Mouse (Mus musculus) liver, embryonic 16.5 days (tissue): ENCODE data around the gene Ces2b. TPM values are rescaled to one million over a fixed set of nuclear protein-coding genes. Genes with fewer than 3 reads are reported as not detected.

Source experiments
- ATAC-seq: fragments of 200-750 bp; cut with Nextera tagmentation; 2 replicates; pipeline ENCODE4 v1.8.0; 2017; ENCODE audit warnings: low read depth, mild to moderate bottlenecking, moderate number of reproducible peaks, moderate library complexity
- H3K27ac ChIP-seq: fragments of 300-500 bp; sonication (generic); 2 replicates; pipeline ENCODE4 v1.5.1; 2014; ENCODE audit warnings: mild to moderate bottlenecking, low read length
- H3K27me3 ChIP-seq: fragments of 300-500 bp; sonication (generic); 2 replicates; pipeline ENCODE4 v1.6.1; 2014; ENCODE audit warnings: low read depth, low read length, mixed read lengths; ENCODE audit not compliant: control insufficient read depth, insufficient read depth
- H3K36me3 ChIP-seq: fragments of 300-500 bp; sonication (generic); 2 replicates; pipeline ENCODE4 v1.6.1; 2014; ENCODE audit warnings: mild to moderate bottlenecking; ENCODE audit not compliant: control insufficient read depth, insufficient read depth
- H3K4me1 ChIP-seq: fragments of 300-500 bp; sonication (generic); 2 replicates; pipeline ENCODE4 v1.6.1; 2014; ENCODE audit warnings: low read depth, low read length, mixed read lengths; ENCODE audit not compliant: control insufficient read depth
- H3K4me2 ChIP-seq: fragments of 300-500 bp; sonication (generic); 2 replicates; pipeline ENCODE4 v1.6.1; 2014; ENCODE audit warnings: low read depth, low read length, mixed read lengths
- H3K4me3 ChIP-seq: fragments of 300-500 bp; sonication (generic); 2 replicates; pipeline ENCODE4 v1.5.1; 2014; ENCODE audit warnings: low read depth, mild to moderate bottlenecking, low read length
- H3K9ac ChIP-seq: fragments of 300-500 bp; sonication (generic); 2 replicates; pipeline ENCODE4 v1.6.1; 2014; ENCODE audit warnings: low read depth, low read length
- H3K9me3 ChIP-seq: fragments of 300-500 bp; sonication (generic); replicated peaks from 2 replicates; pipeline ENCODE4 v1.6.1; 2016; ENCODE audit warnings: low read length; ENCODE audit not compliant: control insufficient read depth
- WGBS: fragments of 180-500 bp; shearing (Covaris S2); extraction: QIAGEN DNeasy Blood & Tissue Kit; methylation state at CpG from one replicate; pipeline ENCODE4 v1.1.7; 2014; ENCODE audit not compliant: insufficient replicate concordance; 5-methylcytosine and 5-hydroxymethylcytosine counted together
- polyA plus RNA-seq: library from polyadenylated mRNA; unstranded; fragments of >200 nt; fragmentation: Nextera tagmentation; extraction: Ambion mirVana; gene quantifications from 2 replicates; pipeline ENCODE4 v1.2.1, GENCODE M21; 2015

Ces2b gene
- 0.37 and 0.48 TPM in 2 replicates for polyA plus RNA-seq

DNA sequence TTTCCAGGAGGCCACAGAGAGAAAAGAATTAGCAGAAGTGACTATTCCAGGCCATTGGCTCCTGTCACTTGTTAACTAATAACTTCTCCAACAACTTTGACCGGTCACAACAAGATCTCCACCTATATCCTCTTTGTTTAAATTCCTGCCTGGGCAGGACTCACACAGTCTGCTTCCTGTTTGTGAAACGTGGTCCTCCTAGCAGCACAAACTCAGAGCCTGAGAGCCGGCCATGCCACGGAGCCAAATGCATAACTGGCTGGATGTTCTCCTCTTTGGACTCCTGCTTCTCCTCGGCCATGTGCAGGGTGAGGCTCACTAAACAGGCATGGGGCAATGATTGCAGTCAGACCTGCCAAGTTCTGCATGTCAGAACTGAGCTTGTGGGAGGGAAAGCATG lies at the start of gene Ces2b:
Gene Ces2b (plus strand): TSS at position 133 of the 400 bp plus-strand sequence.
- ATAC-seq = no peak

GRCm38 (mm10) chr8:104787049-104787448 lies 44.3 kb upstream of the Ces2b start:
- 16% methylated on average over 1 of the region's 1 CpGs for WGBS
- Histone ChIP-seq H3K4me3 (no peak overlapping the region), H3K27ac (no peak overlapping the region), H3K4me1 (no peaks in the 10 kb centered on the region), H3K4me2 (no peak overlapping the region), H3K9ac (no peak overlapping the region), H3K9me3 (no peaks in the 10 kb centered on the region), H3K27me3 (no peaks in the 10 kb centered on the region), H3K36me3 (no peaks in the 10 kb centered on the region)
- no peak for ATAC-seq

More for the DNA sequence above, at the start of gene Ces2b:
- no peaks in the 10 kb centered on the region for H3K36me3 ChIP-seq
- H3K9ac ChIP-seq = no peak within 1 kb of the TSS
- H3K4me3 ChIP-seq = no peak within 1 kb of the TSS
- 15% methylated on average over 5 of the region's 5 CpGs for WGBS
- no peaks in the 10 kb centered on the region for H3K27me3 ChIP-seq
- H3K9me3 ChIP-seq = no peaks in the 10 kb centered on the region
- H3K4me1 ChIP-seq = no peaks in the 10 kb centered on the region
- no peak within 1 kb of the TSS for H3K27ac ChIP-seq
- H3K4me2 ChIP-seq = no peak within 1 kb of the TSS

DNA sequence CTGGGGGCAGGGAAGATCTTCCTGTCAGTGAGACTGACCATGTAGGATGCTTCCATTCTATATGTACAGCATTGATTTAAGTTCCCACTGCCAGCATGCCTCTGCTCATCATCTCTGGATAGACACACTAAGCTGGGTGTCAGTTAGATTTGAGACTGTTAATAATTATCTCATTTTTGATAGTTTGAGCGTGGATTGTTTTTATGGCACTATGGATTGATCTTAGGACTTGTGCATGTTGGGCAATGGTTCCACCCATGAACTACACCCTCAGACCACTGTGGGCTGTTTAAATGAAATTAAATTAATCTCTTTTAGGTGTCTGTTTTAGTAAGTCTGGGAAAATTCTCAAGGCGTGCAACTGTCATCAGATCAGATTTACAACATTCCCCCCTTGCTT lies 42.4 kb upstream of the Ces2b start:
- no peaks in the 10 kb centered on the region for H3K27me3 ChIP-seq
- no peaks in the 10 kb centered on the region for H3K9me3 ChIP-seq
- no peak overlapping the region for H3K4me2 ChIP-seq
- H3K9ac ChIP-seq = no peak overlapping the region
- no peaks in the 10 kb centered on the region for H3K4me1 ChIP-seq
- H3K27ac ChIP-seq = no peak overlapping the region
- ATAC-seq = no peak
- H3K4me3 ChIP-seq = no peak overlapping the region
- no peaks in the 10 kb centered on the region for H3K36me3 ChIP-seq
- WGBS = 54% methylated on average over 2 of the region's 2 CpGs

- Histone ChIP-seq H3K9ac (no peak overlapping the region), H3K9me3 (no peaks in the 10 kb centered on the region), H3K27me3 (no peaks in the 10 kb centered on the region), H3K4me3 (no peak overlapping the region), H3K4me1 (no peaks in the 10 kb centered on the region), H3K4me2 (no peak overlapping the region), H3K36me3 (no peaks in the 10 kb centered on the region), H3K27ac (no peak overlapping the region)
- no peak for ATAC-seq
- 33% methylated on average over 3 of the region's 3 CpGs for WGBS
Measured at GRCm38 (mm10) chr8:104789886-104790680, 41.3 kb upstream of the Ces2b start.

GRCm38 (mm10) chr8:104799385-104799784 lies 32.0 kb upstream of the Ces2b start:
- no peak overlapping the region for H3K9ac ChIP-seq
- ATAC-seq = no peak
- H3K27ac ChIP-seq = no peak overlapping the region
- no peaks in the 10 kb centered on the region for H3K4me1 ChIP-seq
- no peak overlapping the region for H3K4me3 ChIP-seq
- WGBS = 63% methylated on average over 1 of the region's 1 CpGs
- H3K9me3 ChIP-seq = no peaks in the 10 kb centered on the region
- no peaks in the 10 kb centered on the region for H3K36me3 ChIP-seq
- H3K27me3 ChIP-seq = no peaks in the 10 kb centered on the region
- no peak overlapping the region for H3K4me2 ChIP-seq

GRCm38 (mm10) chr8:104806127-104806526 lies 25.2 kb upstream of the Ces2b start:
- no peak for ATAC-seq
- Histone ChIP-seq H3K9me3 (no peaks in the 10 kb centered on the region), H3K4me2 (no peak overlapping the region), H3K4me1 (no peaks in the 10 kb centered on the region), H3K36me3 (no peaks in the 10 kb centered on the region), H3K27ac (no peak overlapping the region), H3K9ac (no peak overlapping the region), H3K4me3 (no peak overlapping the region), H3K27me3 (no peaks in the 10 kb centered on the region)
- WGBS = 40% methylated on average over 2 of the region's 2 CpGs

- 37% methylated on average over 7 of the region's 7 CpGs for WGBS
- H3K9me3 ChIP-seq = no peaks in the 10 kb centered on the region
- H3K27me3 ChIP-seq = no peaks in the 10 kb centered on the region
- no peaks in the 10 kb centered on the region for H3K36me3 ChIP-seq
- peak; percentile 39 for ATAC-seq
- H3K4me1 ChIP-seq = no peaks in the 10 kb centered on the region
- H3K27ac ChIP-seq = no peak overlapping the region
- no peak overlapping the region for H3K4me3 ChIP-seq
- no peak overlapping the region for H3K4me2 ChIP-seq
- no peak overlapping the region for H3K9ac ChIP-seq
Measured at GRCm38 (mm10) chr8:104808542-104809413, 22.6 kb upstream of the Ces2b start.

GRCm38 (mm10) chr8:104809436-104809835 lies 21.9 kb upstream of the Ces2b start:
- WGBS = 66% methylated on average over 3 of the region's 3 CpGs
- no peak overlapping the region for H3K4me3 ChIP-seq
- no peak for ATAC-seq
- H3K27me3 ChIP-seq = no peaks in the 10 kb centered on the region
- no peak overlapping the region for H3K27ac ChIP-seq
- no peaks in the 10 kb centered on the region for H3K36me3 ChIP-seq
- no peak overlapping the region for H3K9ac ChIP-seq
- H3K4me1 ChIP-seq = no peaks in the 10 kb centered on the region
- no peaks in the 10 kb centered on the region for H3K9me3 ChIP-seq
- H3K4me2 ChIP-seq = no peak overlapping the region

- H3K36me3 ChIP-seq = no peaks in the 10 kb centered on the region
- no peak overlapping the region for H3K4me2 ChIP-seq
- no peak overlapping the region for H3K27ac ChIP-seq
- H3K9me3 ChIP-seq = no peaks in the 10 kb centered on the region
- no peak for ATAC-seq
- H3K4me1 ChIP-seq = no peaks in the 10 kb centered on the region
- H3K4me3 ChIP-seq = no peak overlapping the region
- H3K9ac ChIP-seq = no peak overlapping the region
- no peaks in the 10 kb centered on the region for H3K27me3 ChIP-seq
- WGBS = 29% methylated on average over 1 of the region's 1 CpGs
Measured at GRCm38 (mm10) chr8:104826912-104827311, 4.5 kb upstream of the Ces2b start.
